Mouse (Mus musculus): ENCODE data around the gene Olfr934. TPM values are rescaled to one million over a fixed set of nuclear protein-coding genes. Genes with fewer than 3 reads are reported as not detected.

Gene Olfr934
- not detected in 2 replicates for polyA plus RNA-seq (2015; fragmentation: Nextera tagmentation; extraction: Ambion mirVana)

DNA sequence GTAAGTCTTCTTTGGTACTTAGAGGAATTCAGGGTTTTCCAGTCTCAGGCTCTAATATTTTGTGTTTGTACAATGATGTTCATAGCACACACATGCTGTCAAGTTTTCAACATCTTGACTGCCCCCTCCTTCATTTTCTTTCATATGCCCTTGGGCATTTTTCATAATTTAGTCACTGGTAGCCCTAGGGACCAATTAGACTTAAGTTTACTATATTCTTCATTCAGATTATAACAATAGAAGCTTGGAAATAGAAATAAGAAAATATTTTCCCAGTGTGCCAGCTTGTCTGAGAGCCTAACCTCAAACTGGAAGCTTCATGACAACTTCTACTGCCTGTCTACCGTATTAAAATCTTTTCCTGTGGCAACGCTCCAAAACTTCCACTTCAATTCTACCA is at the start of gene Olfr934:
Gene Olfr934, minus strand, starts transcription at position 101 of the 400 bp plus-strand sequence.
- H3K4me3 ChIP-seq (replicated peaks; ENCODE audit: low read length) = no peak within 1 kb of the TSS
- no peaks in the 10 kb centered on the region for H3K36me3 ChIP-seq (ENCODE audit: control insufficient read depth, insufficient read depth, low read length)
- H3K9me3 ChIP-seq (replicated peaks; ENCODE audit: control insufficient read depth, low read length) = no peaks in the 10 kb centered on the region
- no peak within 1 kb of the TSS for H3K27ac ChIP-seq (ENCODE audit: low read length)
- 94% methylated on average over 2 of the region's 2 CpGs for WGBS
- no peak for ATAC-seq (ENCODE audit: insufficient read depth, low FRiP score)
- no peak within 1 kb of the TSS for H3K9ac ChIP-seq (ENCODE audit: low read length)
- no peaks in the 10 kb centered on the region for H3K4me1 ChIP-seq (ENCODE audit: control insufficient read depth, insufficient read depth, low read length)
- no peaks in the 10 kb centered on the region for H3K27me3 ChIP-seq (ENCODE audit: control insufficient read depth, insufficient read depth, low read length)
- H3K4me2 ChIP-seq (ENCODE audit: low read depth, low read length) = no peak within 1 kb of the TSS

- H3K36me3 ChIP-seq (ENCODE audit: control insufficient read depth, insufficient read depth, low read length) = no peaks in the 10 kb centered on the region
- no peaks in the 10 kb centered on the region for H3K27me3 ChIP-seq (ENCODE audit: control insufficient read depth, insufficient read depth, low read length)
- H3K4me1 ChIP-seq (ENCODE audit: control insufficient read depth, insufficient read depth, low read length) = no peaks in the 10 kb centered on the region
- ATAC-seq (ENCODE audit: insufficient read depth, low FRiP score) = no peak
- H3K4me2 ChIP-seq (ENCODE audit: low read depth, low read length) = no peak within 1 kb of the TSS
- no peak within 1 kb of the TSS for H3K27ac ChIP-seq (ENCODE audit: low read length)
- H3K9ac ChIP-seq (ENCODE audit: low read length) = no peak within 1 kb of the TSS
- H3K9me3 ChIP-seq (replicated peaks; ENCODE audit: control insufficient read depth, low read length) = no peaks in the 10 kb centered on the region
- WGBS = 76% methylated on average over 1 of the region's 1 CpGs
- H3K4me3 ChIP-seq (replicated peaks; ENCODE audit: low read length) = no peak within 1 kb of the TSS
Observed at GRCm38 (mm10) chr9:39023277-39023676, 35.2 kb upstream of the Olfr934 start, which contains the start of gene Olfr146. Gene Olfr146, minus strand, starts transcription at chr9:39023377.

- Histone ChIP-seq H3K4me2 (ENCODE audit: low read depth, low read length) (no peak within 1 kb of the TSS), H3K4me1 (ENCODE audit: control insufficient read depth, insufficient read depth, low read length) (no peaks in the 10 kb centered on the region), H3K27me3 (ENCODE audit: control insufficient read depth, insufficient read depth, low read length) (no peaks in the 10 kb centered on the region), H3K9ac (ENCODE audit: low read length) (no peak within 1 kb of the TSS), H3K4me3 (replicated peaks; ENCODE audit: low read length) (no peak within 1 kb of the TSS), H3K9me3 (replicated peaks; ENCODE audit: control insufficient read depth, low read length) (no peaks in the 10 kb centered on the region), H3K27ac (ENCODE audit: low read length) (no peak within 1 kb of the TSS), H3K36me3 (ENCODE audit: control insufficient read depth, insufficient read depth, low read length) (no peaks in the 10 kb centered on the region)
- no peak for ATAC-seq (ENCODE audit: insufficient read depth, low FRiP score)
- 78% methylated on average over 2 of the region's 2 CpGs for WGBS
Observed at GRCm38 (mm10) chr9:38999583-38999982, 11.5 kb upstream of the Olfr934 start, which contains the start of gene Olfr935. Gene Olfr935, minus strand, starts transcription at chr9:38999683.

GRCm38 (mm10) chr9:38972013-38972412 is 16.1 kb downstream of the Olfr934 start, which contains the start of gene Olfr933:
Gene Olfr933, plus strand, starts transcription at chr9:38972313.
- 77% methylated on average over 4 of the region's 4 CpGs for WGBS
- ATAC-seq (ENCODE audit: insufficient read depth, low FRiP score) = no peak
- Histone ChIP-seq H3K4me3 (replicated peaks; ENCODE audit: low read length) (no peak within 1 kb of the TSS), H3K4me1 (ENCODE audit: control insufficient read depth, insufficient read depth, low read length) (no peaks in the 10 kb centered on the region), H3K27ac (ENCODE audit: low read length) (no peak within 1 kb of the TSS), H3K9me3 (replicated peaks; ENCODE audit: control insufficient read depth, low read length) (no peaks in the 10 kb centered on the region), H3K27me3 (ENCODE audit: control insufficient read depth, insufficient read depth, low read length) (no peaks in the 10 kb centered on the region), H3K36me3 (ENCODE audit: control insufficient read depth, insufficient read depth, low read length) (no peaks in the 10 kb centered on the region), H3K9ac (ENCODE audit: low read length) (no peak within 1 kb of the TSS), H3K4me2 (ENCODE audit: low read depth, low read length) (no peak within 1 kb of the TSS)

DNA sequence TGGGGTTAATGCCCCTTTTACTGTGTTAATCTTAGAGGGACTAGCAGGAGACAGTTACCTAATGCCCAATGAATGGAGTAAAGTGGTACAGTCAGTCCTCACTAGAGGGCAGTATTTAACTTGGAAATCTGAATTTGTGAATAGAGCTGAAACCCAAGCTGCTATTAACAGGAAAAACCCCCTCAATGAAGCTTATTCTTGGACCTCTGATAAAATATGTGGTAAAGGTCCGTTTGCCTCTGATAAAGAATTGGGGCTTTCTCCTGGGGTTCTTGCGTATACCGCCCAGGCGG is 34.0 kb downstream of the Olfr934 start:
- ATAC-seq (ENCODE audit: insufficient read depth, low FRiP score) = no peak
- 76% methylated on average over 4 of the region's 4 CpGs for WGBS
- Histone ChIP-seq H3K9me3 (replicated peaks; ENCODE audit: control insufficient read depth, low read length) (no peaks in the 10 kb centered on the region), H3K27me3 (ENCODE audit: control insufficient read depth, insufficient read depth, low read length) (no peaks in the 10 kb centered on the region), H3K4me1 (ENCODE audit: control insufficient read depth, insufficient read depth, low read length) (no peaks in the 10 kb centered on the region), H3K4me2 (ENCODE audit: low read depth, low read length) (no peak overlapping the region), H3K9ac (ENCODE audit: low read length) (no peak overlapping the region), H3K36me3 (ENCODE audit: control insufficient read depth, insufficient read depth, low read length) (no peaks in the 10 kb centered on the region), H3K27ac (ENCODE audit: low read length) (no peak overlapping the region), H3K4me3 (replicated peaks; ENCODE audit: low read length) (no peak overlapping the region)

GRCm38 (mm10) chr9:38953401-38954123 is 34.6 kb downstream of the Olfr934 start:
- no peaks in the 10 kb centered on the region for H3K9me3 ChIP-seq (replicated peaks; ENCODE audit: control insufficient read depth, low read length)
- H3K9ac ChIP-seq (ENCODE audit: low read length) = no peak overlapping the region
- H3K4me1 ChIP-seq (ENCODE audit: control insufficient read depth, insufficient read depth, low read length) = no peaks in the 10 kb centered on the region
- H3K4me2 ChIP-seq (ENCODE audit: low read depth, low read length) = no peak overlapping the region
- ATAC-seq (ENCODE audit: insufficient read depth, low FRiP score) = no peak
- 48% methylated on average over 7 of the region's 7 CpGs for WGBS
- no peaks in the 10 kb centered on the region for H3K27me3 ChIP-seq (ENCODE audit: control insufficient read depth, insufficient read depth, low read length)
- no peak overlapping the region; the same call in 1 of the 2 replicates for H3K4me3 ChIP-seq (replicated peaks; ENCODE audit: low read length)
- no peak overlapping the region for H3K27ac ChIP-seq (ENCODE audit: low read length)
- H3K36me3 ChIP-seq (ENCODE audit: control insufficient read depth, insufficient read depth, low read length) = no peaks in the 10 kb centered on the region

Other genes with a start within 250 kb of the Olfr934 start
- gene Olfr920, start 236.0 kb downstream of the Olfr934 start, polyA plus RNA-seq (2015; fragmentation: Nextera tagmentation; extraction: Ambion mirVana) = 0.03 TPM in 1 of 2 replicates, not detected in the other
- gene Olfr921, start 215.2 kb downstream of the Olfr934 start, polyA plus RNA-seq (2015; fragmentation: Nextera tagmentation; extraction: Ambion mirVana) = not detected in 2 replicates
- gene Olfr922, start 173.7 kb downstream of the Olfr934 start, polyA plus RNA-seq (2015; fragmentation: Nextera tagmentation; extraction: Ambion mirVana) = not detected in 2 replicates
- not detected in 2 replicates for gene Olfr923, start 161.8 kb downstream of the Olfr934 start, polyA plus RNA-seq (2015; fragmentation: Nextera tagmentation; extraction: Ambion mirVana)
- gene Olfr924, start 143.9 kb downstream of the Olfr934 start, polyA plus RNA-seq (2015; fragmentation: Nextera tagmentation; extraction: Ambion mirVana) = not detected in 2 replicates
- not detected in 2 replicates for gene Olfr26, start 133.3 kb downstream of the Olfr934 start, polyA plus RNA-seq (2015; fragmentation: Nextera tagmentation; extraction: Ambion mirVana)
- not detected in 2 replicates for gene Olfr926, start 111.2 kb downstream of the Olfr934 start, polyA plus RNA-seq (2015; fragmentation: Nextera tagmentation; extraction: Ambion mirVana)
- gene Olfr930, start 58.5 kb downstream of the Olfr934 start, polyA plus RNA-seq (2015; fragmentation: Nextera tagmentation; extraction: Ambion mirVana) = not detected in 2 replicates
- not detected in 2 replicates for gene Olfr933, start 16.0 kb downstream of the Olfr934 start, polyA plus RNA-seq (2015; fragmentation: Nextera tagmentation; extraction: Ambion mirVana)
- not detected in 2 replicates for gene Olfr935, start 11.4 kb upstream of the Olfr934 start, polyA plus RNA-seq (2015; fragmentation: Nextera tagmentation; extraction: Ambion mirVana)
- not detected in 2 replicates for gene Olfr146, start 35.1 kb upstream of the Olfr934 start, polyA plus RNA-seq (2015; fragmentation: Nextera tagmentation; extraction: Ambion mirVana)
- not detected in 2 replicates for gene Olfr937, start 76.6 kb upstream of the Olfr934 start, polyA plus RNA-seq (2015; fragmentation: Nextera tagmentation; extraction: Ambion mirVana)
- gene Olfr938, start 90.6 kb upstream of the Olfr934 start, polyA plus RNA-seq (2015; fragmentation: Nextera tagmentation; extraction: Ambion mirVana) = not detected in 2 replicates
- gene Olfr27, start 139.8 kb upstream of the Olfr934 start, polyA plus RNA-seq (2015; fragmentation: Nextera tagmentation; extraction: Ambion mirVana) = not detected in 2 replicates
- gene Olfr943, start 178.0 kb upstream of the Olfr934 start, polyA plus RNA-seq (2015; fragmentation: Nextera tagmentation; extraction: Ambion mirVana) = not detected in 2 replicates
- not detected in 2 replicates for gene Olfr944, start 213.6 kb upstream of the Olfr934 start, polyA plus RNA-seq (2015; fragmentation: Nextera tagmentation; extraction: Ambion mirVana)